Mouse (Mus musculus): Measurements from ENCODE around the gene Zcchc17.

- no peak for TF ChIP-seq CTCF (IDR thresholded peaks at IDR 0.05; ENCODE audit: control insufficient read depth, insufficient read depth, insufficient read length)
- TF ChIP-seq USF1 (IDR thresholded peaks at IDR 0.05; ENCODE audit: low read depth), result no peak
- TF ChIP-seq CEBPB (IDR thresholded peaks at IDR 0.05; ENCODE audit: low read depth), result no peak
- TF ChIP-seq MYOG (IDR thresholded peaks at IDR 0.05; ENCODE audit: control insufficient read depth, extremely low read depth, insufficient read length), result no peak
- TF ChIP-seq MYOD1 (IDR thresholded peaks at IDR 0.05; ENCODE audit: control insufficient read depth, insufficient read length, low read depth), result no peak
Observed at GRCm38 (mm10) chr4:130376675-130377074, 16.9 kb upstream of the Zcchc17 start.

Measured in C2C12 (cell line).